Mouse (Mus musculus) adrenal gland, postnatal 36 days (tissue): Measurements from ENCODE around the gene Gm10837. TPM values are rescaled to one million over a fixed set of nuclear protein-coding genes. Genes with fewer than 3 reads are reported as not detected.

Experiments used
- DNase-seq, 2 experiments: peaks; one replicate each; pipeline ENCODE4 v3.0.0; 2021; ENCODE audit warnings: mixed read lengths in 1 of 2
- total RNA-seq, 2 experiments: library from RNA; stranded (reverse); gene quantifications; 2 replicates each; pipeline ENCODE4 v1.2.3; 2021

Gm10837 gene
- total RNA-seq, 2 experiments from 2014 or later: not detected

GRCm38 (mm10) chr14:122464763-122465741, 25.3 kb upstream of the Gm10837 start, which contains the start of gene Zic5:
Zic5 (minus strand) TSS chr14:122465677.
- DNase-seq: peak; percentile 15 to 25

GRCm38 (mm10) chr14:122465931-122466490, 24.4 kb upstream of the Gm10837 start:
- no peak for DNase-seq

- no peak for DNase-seq
Measured at GRCm38 (mm10) chr14:122466756-122467362, 23.5 kb upstream of the Gm10837 start.

GRCm38 (mm10) chr14:122467926-122468841, 22.2 kb upstream of the Gm10837 start:
- DNase-seq: no peak

- no peak for DNase-seq
Measured at GRCm38 (mm10) chr14:122468971-122469755, 21.2 kb upstream of the Gm10837 start.

GRCm38 (mm10) chr14:122471449-122472085, 18.8 kb upstream of the Gm10837 start:
- no peak for DNase-seq

- DNase-seq: no peak
Measured at GRCm38 (mm10) chr14:122472161-122472560, 18.2 kb upstream of the Gm10837 start.

GRCm38 (mm10) chr14:122472647-122473046, 17.7 kb upstream of the Gm10837 start:
- no peak for DNase-seq

GRCm38 (mm10) chr14:122473211-122473751, 17.1 kb upstream of the Gm10837 start:
- DNase-seq: no peak

GRCm38 (mm10) chr14:122474041-122474890, 16.1 kb upstream of the Gm10837 start:
- DNase-seq: peak in 1 of 2 experiments; percentile 20

GRCm38 (mm10) chr14:122474891-122475556, 15.4 kb upstream of the Gm10837 start, which contains the start of gene Zic2:
Zic2 (plus strand) TSS chr14:122475435.
- DNase-seq: peak; percentile 52 to 54

- DNase-seq: no peak
Measured at GRCm38 (mm10) chr14:122475557-122476040, 14.8 kb upstream of the Gm10837 start.

- peak in 1 of 2 experiments; percentile 28 for DNase-seq
Measured at GRCm38 (mm10) chr14:122476041-122476821, 14.2 kb upstream of the Gm10837 start.

- DNase-seq: no peak
Measured at GRCm38 (mm10) chr14:122476822-122477215, 13.6 kb upstream of the Gm10837 start.

- DNase-seq: no peak
Measured at GRCm38 (mm10) chr14:122477261-122477671, 13.1 kb upstream of the Gm10837 start.

GRCm38 (mm10) chr14:122477971-122478573, 12.3 kb upstream of the Gm10837 start:
- no peak for DNase-seq

- DNase-seq: no peak
Measured at GRCm38 (mm10) chr14:122478574-122479011, 11.8 kb upstream of the Gm10837 start.
